Comparison of ENCODE assay signal across 13 mouse cellular contexts in the genomic region with DNA sequence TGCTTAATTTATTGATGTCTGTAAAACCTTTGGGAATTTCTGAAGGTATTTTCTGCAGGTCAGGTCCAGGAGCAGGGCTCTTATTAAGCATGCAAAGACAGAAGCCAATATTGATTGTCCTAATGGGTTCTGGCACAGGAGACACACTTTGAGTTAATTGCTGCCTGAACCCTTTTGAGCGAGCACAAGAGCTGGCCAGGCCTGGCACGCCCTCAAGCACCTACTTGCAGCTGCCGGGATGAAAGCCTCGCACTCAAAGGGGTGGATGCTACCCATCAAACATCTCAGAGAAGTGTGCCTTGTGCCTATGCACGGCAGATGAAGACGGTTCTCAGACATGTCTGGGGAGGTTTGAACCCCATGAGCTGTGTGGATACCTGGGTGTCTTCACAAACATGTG.
DNase-seq lines count a peak whose midpoint lies in the region; ATAC-seq and TF ChIP-seq lines count a peak whose summit lies in the region.
"Had no signal": no experiment of that assay in that cellular context is flagged by ENCODE, and none has a peak within 500 bp of the region (broad histone marks: within the 10 kb centered on the region; RNA-seq: fewer than 3 reads in every experiment).

No protein-coding gene starts in this region.

- H3K4me3 ChIP-seq in hindbrain, embryonic 12.5 days, result no peak overlapping the region
- no peak overlapping the region for H3K4me3 ChIP-seq in hindbrain, embryonic 10.5 days
- no peak overlapping the region for H3K4me3 ChIP-seq in forebrain, embryonic 13.5 days
- no peak overlapping the region for H3K4me3 ChIP-seq in midbrain, postnatal 0 days (ENCODE audit: low read depth, low read length)
- no peak overlapping the region for H3K4me3 ChIP-seq in gastrocnemius, adult 2 months
- H3K4me3 ChIP-seq: layer of hippocampus, adult 2 months had no signal

- DNase-seq in hindbrain, embryonic 10.5 days (ENCODE audit: low spot score), result no peak
- DNase-seq in right cerebral cortex, postnatal 4 days, result peak; percentile 17
- no peak for DNase-seq in right cerebral cortex, postnatal 36 days (ENCODE audit: low spot score in 2 of 2)
- DNase-seq in midbrain, postnatal 0 days (ENCODE audit: low spot score), result no peak
- no peak for DNase-seq in gastrocnemius, adult 2 months
- DNase-seq: adrenal gland, postnatal 10 days; cerebellum, adult 11-12 months; right cerebral cortex, postnatal 14 days had no signal

- no peak overlapping the region for H3K4me2 ChIP-seq in hindbrain, embryonic 12.5 days (replicated peaks)
- H3K4me2 ChIP-seq in forebrain, embryonic 13.5 days, result no peak overlapping the region
- H3K4me2 ChIP-seq in midbrain, postnatal 0 days (ENCODE audit: low read depth, low read length, poor library complexity, severe bottlenecking), result no peak overlapping the region

- intact Hi-C loops in gastrocnemius, adult 2 months (cut with DNase I), result no loop called here

- H3K9me3 ChIP-seq in hindbrain, embryonic 12.5 days (replicated peaks), result no peaks in the 10 kb centered on the region
- H3K9me3 ChIP-seq in hindbrain, embryonic 10.5 days, result no peaks in the 10 kb centered on the region
- no peaks in the 10 kb centered on the region for H3K9me3 ChIP-seq in forebrain, embryonic 13.5 days (replicated peaks)
- H3K9me3 ChIP-seq in midbrain, postnatal 0 days (ENCODE audit: low read length), result no peaks in the 10 kb centered on the region

- 0 out of 2 replicates have a peak overlapping the region, but pooled peaks have one; percentile 44 for H3K27ac ChIP-seq in hindbrain, embryonic 12.5 days
- H3K27ac ChIP-seq in hindbrain, embryonic 10.5 days, result no peak overlapping the region
- no peak overlapping the region; the same call in 1 of the 2 replicates for H3K27ac ChIP-seq in forebrain, embryonic 13.5 days
- H3K27ac ChIP-seq in midbrain, postnatal 0 days (ENCODE audit: low read depth, low read length), result no peak overlapping the region
- no peak overlapping the region for H3K27ac ChIP-seq in gastrocnemius, adult 2 months
- H3K27ac ChIP-seq: layer of hippocampus, adult 2 months; stomach, postnatal 0 days had no signal

- no peak overlapping the region for H3K9ac ChIP-seq in hindbrain, embryonic 12.5 days
- H3K9ac ChIP-seq in forebrain, embryonic 13.5 days, result no peak overlapping the region
- no peak overlapping the region for H3K9ac ChIP-seq in midbrain, postnatal 0 days (replicated peaks; ENCODE audit: low read length, poor library complexity, severe bottlenecking)

- WGBS in hindbrain, embryonic 12.5 days, result 64% methylated on average over 6 of the region's 6 CpGs
- WGBS in hindbrain, embryonic 10.5 days, result 82% methylated on average over 6 of the region's 6 CpGs
- WGBS in forebrain, embryonic 13.5 days, result 31% methylated on average over 6 of the region's 6 CpGs
- WGBS in midbrain, postnatal 0 days, result 47% methylated on average over 6 of the region's 6 CpGs

- peak; percentile 51; the same call in 1 of the 2 replicates for ATAC-seq in hindbrain, embryonic 12.5 days (ENCODE audit: low FRiP score)
- ATAC-seq in forebrain, embryonic 13.5 days, result peak; percentile 79
- ATAC-seq in midbrain, postnatal 0 days (ENCODE audit: low FRiP score), result peak; percentile 47; the same call in 1 of the 2 replicates
- ATAC-seq in monocyte, adult 5-6 weeks (replicated peaks; ENCODE audit: insufficient number of reproducible peaks, low FRiP score, low TSS enrichment, poor library complexity, severe bottlenecking), result no peak

- TF ChIP-seq CTCF in midbrain, postnatal 0 days (IDR thresholded peaks at IDR 0.05), result no peak
- TF ChIP-seq CTCF in gastrocnemius, adult 2 months (IDR thresholded peaks at IDR 0.05), result no peak

- no peaks in the 10 kb centered on the region for H3K36me3 ChIP-seq in hindbrain, embryonic 12.5 days
- H3K36me3 ChIP-seq in hindbrain, embryonic 10.5 days, result no peaks in the 10 kb centered on the region
- H3K36me3 ChIP-seq in forebrain, embryonic 13.5 days (ENCODE audit: poor library complexity, severe bottlenecking), result no peaks in the 10 kb centered on the region
- H3K36me3 ChIP-seq in midbrain, postnatal 0 days (ENCODE audit: insufficient read depth, low read length), result no peaks in the 10 kb centered on the region

- H3K27me3 ChIP-seq in hindbrain, embryonic 12.5 days, result no peaks in the 10 kb centered on the region
- no peaks in the 10 kb centered on the region for H3K27me3 ChIP-seq in hindbrain, embryonic 10.5 days (ENCODE audit: insufficient read depth, poor library complexity, severe bottlenecking)
- no peaks in the 10 kb centered on the region for H3K27me3 ChIP-seq in forebrain, embryonic 13.5 days
- H3K27me3 ChIP-seq in midbrain, postnatal 0 days (ENCODE audit: insufficient read depth, low read length), result no peaks in the 10 kb centered on the region

- peaks cover 16% of the 10 kb centered on the region for H3K4me1 ChIP-seq in hindbrain, embryonic 12.5 days
- peaks cover 13% of the 10 kb centered on the region for H3K4me1 ChIP-seq in hindbrain, embryonic 10.5 days (replicated peaks)
- peaks cover 22% of the 10 kb centered on the region for H3K4me1 ChIP-seq in forebrain, embryonic 13.5 days
- H3K4me1 ChIP-seq in midbrain, postnatal 0 days (ENCODE audit: insufficient read depth, low read length), result no peaks in the 10 kb centered on the region; the same call in 1 of the 2 replicates
